Mouse (Mus musculus): ENCODE measurements at regions not wholly inside any gene's neighbourhood (a gene's known extent, or its start where the extent isn't known, plus 50 kb on each side); places are given as distances from the start of the nearest gene placed in this dataset.
"Not testable (repeated sequence)": the region's sequence is repeated elsewhere in the genome, so short reads cannot be mapped to it uniquely, and the experiment has no call there.

DNA sequence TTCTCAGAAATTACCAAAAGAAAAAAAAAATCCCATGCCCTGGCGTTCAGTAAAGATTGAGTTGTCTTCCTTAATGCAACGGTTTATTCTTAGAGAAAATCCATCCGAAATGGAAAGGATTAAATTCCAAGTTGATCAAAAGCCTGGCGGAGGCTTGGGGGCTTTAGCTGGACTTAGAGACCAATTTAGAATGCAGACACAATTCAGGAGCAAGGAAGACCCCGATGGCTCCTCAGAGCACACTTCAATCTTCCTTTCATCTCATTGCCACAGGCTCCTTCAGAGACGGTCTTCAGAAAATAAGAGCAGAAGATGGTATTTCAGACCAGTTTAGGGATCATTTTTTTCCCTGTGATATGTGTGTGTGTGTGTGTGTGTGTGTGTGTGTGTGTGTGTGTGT, 171.8 kb downstream of the Ankrd50 start:
- no peak for DNase-seq (ENCODE audit: low read depth)

DNA sequence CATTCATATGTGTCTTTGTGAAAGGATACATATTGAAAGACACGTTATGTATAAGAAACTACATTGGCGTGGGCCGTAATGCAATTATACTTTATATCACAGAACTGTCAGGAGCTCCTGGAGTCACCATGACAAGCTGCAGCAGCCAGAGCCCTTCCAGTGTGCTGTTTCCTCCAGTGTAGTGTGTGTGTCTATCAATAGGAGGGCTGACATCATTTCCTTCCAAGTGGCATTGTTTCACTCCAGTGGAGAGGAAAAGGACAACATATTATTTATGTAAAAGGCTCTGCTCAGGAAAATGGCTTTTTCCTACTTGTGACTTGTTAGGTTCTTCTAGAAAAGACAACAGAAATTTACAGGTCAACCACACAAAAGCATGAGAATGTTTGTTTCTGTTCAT, 172.5 kb downstream of the Ankrd50 start:
- DNase-seq (ENCODE audit: low read depth) = no peak

DNA sequence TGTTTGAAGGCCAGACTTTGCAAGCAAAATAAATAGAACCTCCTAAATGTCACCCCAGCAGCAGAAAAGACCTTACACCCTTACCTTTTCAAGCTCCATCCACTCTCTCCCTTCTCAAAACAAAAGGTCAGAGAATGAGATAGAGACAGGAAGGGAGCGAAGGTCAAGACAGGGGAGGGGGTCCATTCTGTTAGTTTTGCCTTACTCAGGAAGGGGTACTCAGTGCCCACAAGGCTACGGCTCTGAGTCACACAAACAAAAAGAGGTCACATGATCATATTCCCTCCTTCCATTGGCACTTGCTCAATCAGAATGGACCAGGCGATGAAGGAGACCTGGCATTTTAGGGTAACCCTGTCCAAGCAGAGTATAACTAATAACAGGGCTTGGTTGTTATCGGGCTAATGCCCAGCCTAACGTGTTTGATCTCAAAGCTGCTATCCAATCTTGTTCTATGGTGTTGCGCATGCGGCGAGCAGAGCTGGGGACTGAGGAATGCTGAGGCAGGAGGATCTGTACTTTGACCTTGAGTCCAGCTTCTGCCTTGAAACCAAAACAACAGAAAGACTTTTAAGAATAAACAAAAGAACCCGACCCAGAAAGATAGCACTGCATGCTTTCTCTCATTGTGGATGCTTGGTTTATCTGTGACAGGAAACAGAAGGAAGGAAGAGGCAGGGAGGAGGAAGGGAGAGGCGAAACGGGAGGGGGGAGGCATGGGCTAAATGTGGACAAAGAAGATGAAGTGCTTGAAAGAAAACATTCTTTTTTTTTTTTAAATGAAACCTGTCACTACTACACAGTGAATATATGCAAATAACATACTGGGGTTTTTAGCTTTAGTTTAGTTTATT, 184.5 kb downstream of the Ankrd50 start:
- no peak for DNase-seq (ENCODE audit: low read depth)

DNA sequence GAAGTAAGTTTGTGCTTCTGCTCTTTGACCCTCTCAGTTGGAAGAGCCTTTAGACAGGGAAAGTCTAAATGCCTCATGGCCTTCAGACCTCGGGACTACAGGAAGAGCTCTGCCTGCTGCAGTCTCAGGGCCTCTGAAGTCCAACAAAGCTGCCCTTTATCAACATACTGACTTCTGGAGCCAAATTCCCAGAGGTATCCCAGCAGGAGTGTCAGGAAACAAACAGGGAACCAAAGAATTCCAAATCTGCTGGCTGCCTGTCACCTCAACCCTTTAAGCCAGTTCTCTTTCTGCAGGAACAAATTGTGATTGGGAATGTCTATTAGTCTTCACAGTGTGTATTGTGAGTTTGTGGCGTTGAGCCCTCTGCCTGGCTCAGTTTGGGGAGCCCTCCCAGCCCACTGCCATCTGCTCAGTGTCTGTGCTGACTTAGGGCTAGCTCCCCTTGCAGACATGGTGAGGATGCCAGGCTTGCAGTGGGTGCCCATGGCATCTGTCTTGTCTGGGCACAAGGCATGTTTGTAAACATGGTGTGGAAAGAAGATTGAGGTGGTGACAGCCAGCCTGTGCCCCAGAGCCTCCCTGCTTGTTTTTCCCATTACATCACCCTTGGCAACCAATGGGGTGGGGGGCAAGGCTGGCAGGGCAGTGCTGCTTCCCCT, 185.3 kb downstream of the Ankrd50 start:
- no peak for DNase-seq (ENCODE audit: low read depth)

DNA sequence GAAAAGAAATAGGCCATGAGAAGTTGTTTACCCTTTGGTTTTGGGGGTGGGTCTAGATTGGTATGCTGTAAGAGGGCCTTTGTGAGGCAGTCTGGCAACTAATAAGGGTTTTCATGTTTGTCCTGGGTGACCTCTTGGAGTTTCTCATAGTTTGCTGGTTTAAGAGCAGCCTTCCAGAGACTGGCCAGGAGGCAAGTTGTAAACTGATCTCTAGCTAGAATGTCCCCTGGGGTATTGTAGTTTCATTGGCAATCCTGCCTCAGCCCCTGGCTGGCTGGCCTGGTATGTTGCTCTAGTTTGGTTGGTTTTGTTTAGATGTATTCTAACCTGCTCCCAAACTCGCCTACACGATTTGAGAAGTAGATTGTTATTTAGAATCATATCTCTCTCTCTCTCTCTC, 187.1 kb downstream of the Ankrd50 start:
- DNase-seq (ENCODE audit: low read depth) = no peak

DNA sequence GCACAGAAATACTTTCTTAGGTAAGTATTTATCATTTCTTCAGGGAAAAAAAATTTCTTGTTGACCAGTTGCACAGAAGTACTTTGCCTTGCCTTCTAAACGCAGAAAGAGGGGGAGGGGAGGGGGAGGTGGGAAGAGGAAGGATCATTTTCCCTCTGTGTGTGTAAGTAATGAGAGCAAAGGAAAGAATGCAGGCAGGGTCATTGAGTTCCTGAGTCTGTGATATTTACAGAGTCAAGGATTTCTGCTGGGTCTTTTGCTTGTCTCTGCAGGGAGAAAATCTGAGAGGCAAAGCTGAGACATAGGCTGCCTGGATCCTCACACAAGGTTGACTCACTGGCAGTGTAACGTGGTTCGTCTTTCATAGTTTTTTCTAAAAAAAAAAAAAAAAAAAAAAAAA, 195.6 kb downstream of the Ankrd50 start:
- no peak for DNase-seq (ENCODE audit: low read depth)

DNA sequence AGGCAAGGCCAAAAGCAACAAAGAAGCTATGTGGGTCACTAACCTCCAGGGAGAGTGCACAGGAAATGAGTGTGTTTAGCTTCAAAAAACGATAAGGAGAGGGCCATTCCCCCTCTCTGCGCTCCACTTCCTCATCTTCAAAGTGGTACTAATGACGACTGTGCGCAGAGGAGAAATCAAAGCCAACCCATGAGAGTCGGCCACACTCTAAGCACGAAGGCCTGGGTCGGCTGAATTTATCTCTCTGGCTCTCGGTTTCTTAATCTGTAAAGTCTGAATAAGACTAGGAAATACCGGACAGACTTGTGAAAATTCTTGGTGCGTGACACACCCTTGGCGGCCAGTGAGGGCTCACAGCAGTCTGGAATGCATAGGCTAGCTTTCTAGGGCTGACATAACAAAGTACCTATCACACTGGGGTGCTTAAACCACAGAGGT, 200.9 kb downstream of the Ankrd50 start:
- peak; percentile 84 for DNase-seq (ENCODE audit: low read depth)

DNA sequence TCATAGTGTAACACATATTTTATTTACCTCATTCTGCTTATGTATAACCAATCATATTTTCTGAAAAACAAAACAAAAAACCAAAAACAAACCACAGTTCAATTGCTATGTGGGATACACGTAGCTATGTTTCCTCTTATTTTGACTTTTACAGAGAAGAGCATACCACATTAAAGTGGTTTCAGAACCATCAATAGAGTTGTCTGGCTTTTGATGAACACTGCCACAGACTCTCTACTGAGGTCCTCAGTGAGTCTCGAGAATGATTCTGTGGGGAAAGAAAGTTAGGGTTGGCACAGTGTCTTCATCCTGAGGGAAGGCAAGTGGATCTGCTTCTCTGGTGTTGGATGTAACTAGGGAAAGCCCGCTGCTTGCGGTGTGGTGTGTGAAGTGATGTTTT, 201.8 kb downstream of the Ankrd50 start:
- DNase-seq (ENCODE audit: low read depth) = peak; percentile 85

DNA sequence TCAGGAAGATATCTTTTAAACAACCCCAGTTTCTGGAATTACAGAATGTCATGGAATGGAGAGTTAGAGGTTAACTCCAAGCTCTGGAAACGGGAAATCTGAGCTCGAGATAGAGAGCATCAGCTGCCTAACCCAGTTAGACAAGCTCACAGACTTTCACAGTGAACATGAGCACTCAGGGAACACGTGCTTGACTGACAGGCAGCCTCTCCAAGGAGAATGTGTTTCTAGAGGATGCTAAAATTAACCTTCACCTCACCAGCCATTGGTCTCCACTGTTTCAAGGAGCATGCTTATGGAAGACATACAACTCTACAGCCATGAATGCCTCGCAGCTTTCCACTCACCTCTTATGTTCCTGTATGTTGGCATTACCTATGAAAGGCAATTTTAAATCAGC, 203.0 kb downstream of the Ankrd50 start:
- DNase-seq (ENCODE audit: low read depth) = peak; percentile 48

DNA sequence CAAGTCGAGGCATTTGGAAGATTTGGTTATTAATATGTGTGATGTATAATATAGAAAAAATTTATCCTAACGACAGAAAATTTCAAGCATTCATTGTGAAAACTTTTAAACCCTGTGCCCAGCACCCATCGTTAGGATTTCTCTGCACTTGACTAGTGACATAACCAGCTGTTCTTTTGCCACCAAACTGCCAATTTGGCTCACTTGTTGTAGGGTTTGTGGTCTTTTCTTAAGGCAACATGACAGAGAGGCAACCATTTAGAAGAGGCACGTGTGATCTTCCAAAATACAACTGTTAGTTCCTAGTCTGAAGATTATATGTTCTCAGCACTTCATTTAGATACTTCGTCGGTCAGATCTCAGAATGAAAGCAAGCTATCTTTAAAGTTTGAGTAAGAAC, 203.8 kb downstream of the Ankrd50 start:
- peak; percentile 60 for DNase-seq (ENCODE audit: low read depth)

DNA sequence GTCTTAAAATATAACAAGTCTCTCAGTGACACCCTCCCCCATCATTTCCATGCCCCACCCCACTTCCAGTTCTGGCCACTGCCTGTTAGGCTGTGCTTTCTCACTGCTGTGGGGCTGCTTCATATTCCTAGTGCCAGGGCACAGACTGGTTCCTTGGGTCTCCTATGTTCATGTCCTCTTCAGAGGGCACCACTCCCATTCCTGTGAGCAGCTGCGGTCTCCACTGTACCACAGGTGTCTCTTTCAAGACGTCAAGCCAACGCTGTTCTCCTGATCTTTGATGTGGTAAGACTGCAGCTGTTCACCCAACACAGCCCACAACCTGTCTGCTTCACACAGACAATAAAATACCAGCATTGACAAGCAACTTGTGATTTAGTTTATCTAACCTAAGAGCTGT, 204.5 kb downstream of the Ankrd50 start:
- peak; percentile 92 for DNase-seq (ENCODE audit: low read depth)

DNA sequence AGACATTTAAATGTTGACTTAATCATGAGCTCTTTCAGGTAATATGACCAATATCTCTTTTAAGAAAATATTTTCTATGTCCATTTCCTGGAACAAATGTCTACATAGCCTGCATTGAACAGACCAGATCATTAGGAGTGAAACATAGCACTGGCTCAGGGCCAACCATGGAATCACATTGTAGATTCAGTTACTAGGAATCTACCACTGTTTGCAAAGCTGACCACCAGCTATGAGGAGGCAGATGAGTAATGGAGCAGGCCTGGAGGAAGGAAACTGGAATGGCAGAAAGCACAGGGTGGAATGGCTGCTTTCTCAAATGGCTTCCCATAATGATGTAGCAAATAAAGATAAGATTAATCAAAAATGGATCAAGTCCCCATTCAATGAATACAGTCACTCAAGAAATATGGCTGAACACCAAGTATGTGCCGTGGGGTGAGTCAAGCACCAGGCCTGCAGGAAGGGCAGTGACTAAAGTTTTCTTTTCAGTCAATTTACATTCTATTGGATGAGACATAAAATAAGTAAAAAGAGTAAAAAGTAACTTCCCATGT, 207.6 kb downstream of the Ankrd50 start:
- DNase-seq (ENCODE audit: low read depth) = no peak

DNA sequence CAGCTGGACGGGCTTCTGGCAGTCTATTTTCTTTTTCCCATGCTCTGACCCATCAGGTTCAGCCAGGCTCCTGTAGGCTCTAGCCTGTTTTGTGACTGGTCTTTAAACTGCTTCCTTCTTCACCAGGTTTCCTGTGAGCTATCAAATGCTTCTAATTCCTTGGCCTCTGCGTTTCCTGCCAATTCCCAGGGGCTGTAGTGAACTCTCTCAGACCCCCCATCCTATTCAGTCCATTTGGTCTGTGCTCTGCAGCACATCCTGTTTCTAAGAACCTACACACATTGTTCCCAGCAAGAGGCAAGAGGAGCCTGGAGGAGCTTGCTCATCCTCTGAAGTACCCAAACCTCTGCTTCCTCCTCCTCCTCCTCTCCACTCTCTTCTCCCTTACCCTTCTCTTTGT, 209.3 kb downstream of the Ankrd50 start:
- no peak for DNase-seq (ENCODE audit: low read depth)

DNA sequence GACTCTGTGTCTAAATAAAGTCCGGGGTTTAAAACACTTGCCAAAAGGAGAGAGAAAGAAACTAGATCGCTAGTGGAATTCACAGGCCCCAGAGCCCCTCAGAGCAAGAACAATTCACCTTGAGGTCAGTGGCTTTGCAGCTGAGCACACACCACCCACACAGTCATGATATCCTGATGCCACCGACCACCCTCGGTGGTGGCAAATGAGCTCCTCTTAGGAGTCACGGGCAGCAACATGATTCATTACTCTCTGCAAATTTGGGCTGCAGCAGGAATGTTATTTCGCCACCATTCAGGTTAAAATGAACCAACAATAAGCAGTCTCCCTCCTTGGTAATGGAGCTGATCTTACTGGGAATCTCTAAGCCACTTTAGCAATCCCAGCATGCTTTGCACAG, 213.9 kb downstream of the Ankrd50 start:
- DNase-seq (ENCODE audit: low read depth) = no peak

DNA sequence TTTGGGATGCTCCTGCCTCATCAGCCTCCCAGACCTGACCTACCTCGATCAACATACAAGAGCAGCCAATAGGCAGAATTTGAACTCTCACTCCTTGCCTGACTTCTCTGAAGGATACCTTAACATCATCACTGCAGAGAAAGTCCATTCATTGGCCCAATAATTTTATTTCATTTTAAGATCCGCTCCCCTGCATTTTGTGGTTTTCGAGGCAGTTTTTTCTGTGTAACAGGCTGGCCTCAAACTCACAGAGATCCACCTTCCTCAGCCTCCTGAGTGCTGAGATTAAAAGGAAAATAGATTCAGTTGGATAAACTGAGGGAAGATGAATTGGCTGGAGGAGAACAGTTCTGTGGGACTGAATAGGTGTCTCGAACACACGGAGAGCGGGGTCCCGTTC, 216.4 kb downstream of the Ankrd50 start:
- DNase-seq (ENCODE audit: low read depth) = no peak

DNA sequence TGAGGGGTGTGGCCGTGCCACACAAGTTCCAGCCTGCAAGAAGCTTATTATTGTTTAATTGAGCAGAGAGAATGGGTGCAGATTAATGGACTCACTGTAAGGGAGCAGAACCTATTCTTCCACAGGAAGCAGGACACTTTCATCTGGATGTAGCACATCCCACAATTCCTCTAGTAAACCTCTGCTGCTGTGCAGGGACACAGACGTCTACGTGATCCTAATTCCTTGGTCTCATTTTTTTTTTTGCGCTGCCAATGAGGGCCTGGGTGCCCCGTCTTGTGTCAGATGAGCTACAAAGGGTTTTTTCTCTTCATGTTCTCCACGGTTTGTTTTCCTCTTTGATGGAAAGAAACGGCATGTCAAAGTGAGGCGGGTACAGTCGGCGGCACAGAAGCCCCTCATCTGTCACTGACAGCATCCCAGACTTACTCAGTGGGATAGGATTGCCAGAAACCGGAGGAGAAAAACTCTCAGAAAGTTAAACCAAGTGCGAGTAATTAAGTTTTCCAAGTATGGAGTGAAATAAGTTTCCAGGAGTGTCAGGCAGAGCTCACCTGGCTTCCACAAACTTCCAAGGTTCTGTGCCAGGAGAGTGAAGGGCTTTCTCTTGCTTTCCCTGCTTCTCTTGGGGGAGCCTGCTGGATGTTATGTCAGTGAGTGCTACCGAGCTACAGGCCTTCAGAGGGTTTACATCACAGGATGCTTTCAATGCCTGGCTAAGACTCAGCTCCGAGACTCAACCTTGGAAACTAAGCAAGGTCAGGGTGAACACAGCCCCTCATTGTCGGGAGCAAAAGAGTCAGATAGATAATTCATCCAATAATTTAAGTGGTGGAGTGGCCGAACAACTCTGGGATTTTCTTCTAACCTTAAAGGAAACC, 221.1 kb downstream of the Ankrd50 start:
- no peak for DNase-seq (ENCODE audit: low read depth)

DNA sequence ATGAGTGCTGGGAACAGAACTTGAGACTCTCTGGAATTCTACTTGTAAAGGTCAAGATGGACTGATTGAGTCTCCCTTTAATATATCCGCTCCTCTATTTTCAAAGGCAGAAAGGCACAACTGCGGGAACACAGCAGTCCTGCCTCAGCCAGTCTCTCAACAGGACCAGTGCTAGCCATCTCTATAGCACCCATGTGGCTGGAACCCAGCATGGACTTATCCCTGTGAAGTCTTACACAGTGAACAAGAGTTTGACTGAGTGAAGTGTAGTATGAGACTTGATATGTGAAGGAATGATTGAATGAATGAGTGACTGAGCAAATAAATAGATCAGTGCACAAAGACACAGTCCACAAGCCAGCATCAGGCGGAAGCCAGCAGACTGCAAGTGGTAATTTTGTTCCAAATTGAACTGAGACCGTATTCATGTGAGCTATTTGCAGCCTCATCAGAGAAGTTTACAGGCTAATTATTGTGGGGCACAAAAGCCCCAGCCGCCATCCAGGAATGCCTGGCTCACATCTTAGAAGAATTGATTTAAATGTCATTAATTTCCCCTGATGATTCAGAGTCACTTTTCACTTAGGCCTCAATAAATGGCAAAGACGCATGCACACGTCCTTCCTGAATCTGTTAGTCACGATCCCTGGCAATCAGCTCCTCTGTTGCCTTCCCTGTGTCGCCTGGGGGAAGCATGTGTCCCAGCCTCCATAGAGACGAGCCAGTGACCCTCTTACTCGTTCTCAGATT, 223.1 kb downstream of the Ankrd50 start:
- DNase-seq (ENCODE audit: low read depth) = no peak

DNA sequence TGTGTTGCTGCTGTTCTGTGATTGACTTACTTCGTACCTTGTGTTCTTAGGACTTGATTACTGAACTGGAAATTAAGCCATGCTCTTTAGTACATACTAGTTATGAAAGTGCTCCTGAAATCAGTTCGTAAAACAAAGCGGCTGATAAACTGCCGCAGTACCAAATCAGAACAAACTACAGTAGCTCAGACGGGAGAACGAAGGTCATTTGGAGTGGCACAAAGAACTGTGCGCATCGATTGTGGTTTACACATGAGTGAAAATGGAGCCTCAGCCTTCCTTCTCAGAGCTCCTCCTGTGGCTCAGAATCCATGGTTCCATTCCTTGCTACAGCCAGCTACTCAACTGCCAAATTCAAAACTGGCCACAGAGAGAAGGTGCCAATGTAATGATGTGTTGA, 225.4 kb downstream of the Ankrd50 start:
- DNase-seq (ENCODE audit: low read depth) = not testable (repeated sequence)

DNA sequence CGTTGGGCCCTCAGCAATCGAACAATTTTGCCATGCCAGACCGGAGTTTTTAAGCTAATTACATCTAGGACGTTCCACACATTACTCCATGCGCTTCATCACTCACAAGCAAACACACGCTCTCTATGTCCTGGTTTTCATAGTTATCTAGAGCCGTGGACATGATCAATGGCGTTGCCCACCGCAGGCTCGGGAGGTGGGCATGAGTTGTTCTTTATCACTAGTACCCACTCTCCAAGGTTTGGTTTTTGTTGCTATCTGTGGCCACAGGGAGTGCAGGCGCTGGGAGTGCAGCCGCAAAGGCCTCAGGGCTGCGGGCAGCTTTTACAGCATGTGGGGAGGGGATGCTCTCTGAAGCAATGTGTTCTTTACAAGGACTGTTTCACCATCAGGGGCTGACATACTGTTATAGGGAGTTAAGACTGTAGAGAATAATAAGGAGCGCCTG, 226.8 kb downstream of the Ankrd50 start:
- no peak for DNase-seq (ENCODE audit: low read depth)

DNA sequence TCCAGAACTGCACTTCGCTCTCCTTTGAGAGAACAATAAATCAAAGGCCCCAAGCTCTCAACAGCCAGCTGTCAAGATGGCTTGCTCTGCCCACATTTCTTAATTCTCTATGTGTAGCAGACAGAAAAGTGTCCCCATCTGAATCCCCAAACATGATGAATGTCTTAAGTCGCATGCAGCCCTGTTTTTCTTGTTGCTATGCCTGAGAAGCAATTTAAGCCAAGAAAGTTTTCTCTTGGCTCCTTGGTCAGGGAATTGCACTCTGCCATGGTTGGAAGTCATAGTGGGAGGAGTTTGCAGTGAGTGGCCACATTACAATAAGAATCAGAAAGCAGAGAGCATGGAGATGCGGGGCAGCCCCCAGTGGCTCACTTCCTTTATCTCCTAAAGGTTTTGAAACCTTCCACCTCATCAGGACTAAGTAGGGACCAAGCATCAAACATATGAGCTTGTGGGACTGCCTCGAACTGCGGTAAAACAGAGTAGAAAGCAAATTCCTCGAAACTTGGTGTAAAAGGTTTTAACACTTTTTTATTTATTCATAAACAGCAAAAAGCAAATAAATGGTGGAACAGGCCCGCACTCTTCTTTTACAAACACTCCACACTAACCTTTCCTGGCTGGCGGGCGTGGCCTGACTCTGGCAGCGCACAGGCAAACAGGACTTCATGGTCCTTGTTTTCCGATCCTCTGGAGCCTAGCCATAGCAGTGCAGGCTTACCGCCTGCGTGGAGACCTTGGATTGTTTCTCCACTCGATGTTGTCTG, 227.4 kb downstream of the Ankrd50 start:
- DNase-seq (ENCODE audit: low read depth) = no peak

DNA sequence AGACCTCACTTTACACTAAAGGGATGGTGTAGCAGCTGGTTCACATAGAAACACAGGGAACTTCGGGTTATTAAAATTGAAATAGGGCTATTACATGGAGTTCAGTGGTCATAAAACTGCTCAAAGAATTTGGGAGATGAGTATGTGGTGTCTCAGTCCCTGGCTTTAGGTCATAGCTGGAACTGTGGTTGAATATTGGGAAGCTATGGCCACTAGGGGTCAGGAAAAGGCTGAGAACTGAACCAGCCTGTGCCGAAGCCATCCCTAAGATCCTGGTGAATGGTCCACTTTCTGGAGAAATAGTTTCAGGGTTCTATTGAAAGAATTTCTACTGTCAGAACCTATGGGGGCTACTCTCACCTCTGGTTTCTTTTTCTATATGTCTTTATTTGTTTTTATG, 229.0 kb downstream of the Ankrd50 start:
- peak; percentile 50 for DNase-seq (ENCODE audit: low read depth)

Measured in naive thymus-derived CD4-positive, alpha-beta T cell, adult 2 months (primary cell).